Mouse (Mus musculus) embryonic facial prominence, embryonic 11.5 days (tissue): ENCODE measurements around the gene Mapk12. TPM values are rescaled to one million over a fixed set of nuclear protein-coding genes. Genes with fewer than 3 reads are reported as not detected.

Experiments used
- ATAC-seq: fragments of 200-750 bp; cut with Nextera tagmentation; replicated peaks from 2 replicates; pipeline ENCODE4 v1.8.0; 2017; ENCODE audit warnings: low read depth; ENCODE audit not compliant: insufficient number of reproducible peaks, low FRiP score, low TSS enrichment
- DNase-seq: peaks from one replicate; pipeline ENCODE4 v3.0.0-alpha.2; 2015; ENCODE audit warnings: low spot score
- H3K27ac ChIP-seq: fragments of 300-500 bp; sonication (generic); replicated peaks from 2 replicates; pipeline ENCODE4 v1.5.1; 2014; ENCODE audit warnings: mild to moderate bottlenecking, low read depth, low read length, control low read depth
- H3K27me3 ChIP-seq: fragments of 300-500 bp; sonication (generic); 2 replicates; pipeline ENCODE4 v1.6.1; 2014; ENCODE audit warnings: mild to moderate bottlenecking, low read length, moderate library complexity, mixed read lengths; ENCODE audit not compliant: control insufficient read depth, insufficient read depth
- H3K36me3 ChIP-seq: fragments of 300-500 bp; sonication (generic); replicated peaks from 2 replicates; pipeline ENCODE4 v1.6.1; 2014; ENCODE audit warnings: low read depth, mild to moderate bottlenecking, low read length, moderate library complexity, mixed read lengths; ENCODE audit not compliant: control insufficient read depth, insufficient read depth
- H3K4me1 ChIP-seq: fragments of 300-500 bp; sonication (generic); 2 replicates; pipeline ENCODE4 v1.6.1; 2014; ENCODE audit warnings: low read length, mixed read lengths; ENCODE audit not compliant: control insufficient read depth, insufficient read depth
- H3K4me2 ChIP-seq: fragments of 300-500 bp; sonication (generic); 2 replicates; pipeline ENCODE4 v1.6.1; 2014; ENCODE audit warnings: low read depth, mild to moderate bottlenecking, control low read depth, low read length, moderate library complexity
- H3K4me3 ChIP-seq: fragments of 300-500 bp; sonication (generic); 2 replicates; pipeline ENCODE4 v1.5.1; 2014; ENCODE audit warnings: low read depth, low read length, control low read depth
- H3K9ac ChIP-seq: fragments of 300-500 bp; sonication (generic); replicated peaks from 2 replicates; pipeline ENCODE4 v1.6.1; 2014; ENCODE audit warnings: mild to moderate bottlenecking, control low read depth, low read length
- H3K9me3 ChIP-seq: fragments of 300-500 bp; sonication (generic); replicated peaks from 2 replicates; pipeline ENCODE4 v1.6.1; 2016; ENCODE audit warnings: mild to moderate bottlenecking, low read length, inconsistent platforms, mixed read lengths; ENCODE audit not compliant: control insufficient read depth
- WGBS: fragments of 180-500 bp; shearing (Covaris S2); extraction: QIAGEN DNeasy Blood & Tissue Kit; methylation state at CpG from one replicate; pipeline ENCODE4 v1.1.7; 2014; 5-methylcytosine and 5-hydroxymethylcytosine counted together
- polyA plus RNA-seq: library from polyadenylated mRNA; unstranded; fragments of >200 nt; fragmentation: Nextera tagmentation; extraction: Ambion mirVana; gene quantifications from 2 replicates; pipeline ENCODE4 v1.2.1, GENCODE M21; 2014

Mapk12 gene
- polyA plus RNA-seq, 1 experiment from 2014 or later: 10.1 TPM

DNA sequence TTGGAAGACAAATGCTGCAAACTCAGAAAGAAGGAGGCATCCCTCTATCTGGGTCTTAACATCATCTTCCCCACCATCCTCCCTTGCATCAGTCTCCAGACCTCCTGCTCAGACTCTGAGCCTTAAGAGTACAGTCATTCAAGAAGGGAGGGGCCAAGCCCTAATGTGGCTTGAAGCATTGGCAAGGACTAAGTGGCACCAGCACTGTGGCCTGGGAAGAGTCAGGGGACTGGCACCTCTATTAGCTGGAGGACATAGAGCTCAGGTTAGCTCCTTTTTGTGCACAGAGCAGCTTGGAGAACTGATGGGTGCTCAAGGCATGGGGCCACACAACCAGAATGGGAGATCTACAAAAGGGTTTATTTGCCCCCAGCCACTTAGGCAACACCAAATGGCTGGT lies 10.3 kb downstream of the Mapk12 start:
- H3K4me1 ChIP-seq: peaks cover 3% of the 10 kb centered on the region; the same call in 1 of the 2 replicates
- H3K27me3 ChIP-seq: no peaks in the 10 kb centered on the region
- DNase-seq (no peak), ATAC-seq (no peak)
- H3K4me3 ChIP-seq: no peak overlapping the region
- no peaks in the 10 kb centered on the region for H3K36me3 ChIP-seq
- no peak overlapping the region for H3K27ac ChIP-seq
- H3K4me2 ChIP-seq: no peak overlapping the region
- H3K9ac ChIP-seq: no peak overlapping the region
- H3K9me3 ChIP-seq: no peaks in the 10 kb centered on the region

DNA sequence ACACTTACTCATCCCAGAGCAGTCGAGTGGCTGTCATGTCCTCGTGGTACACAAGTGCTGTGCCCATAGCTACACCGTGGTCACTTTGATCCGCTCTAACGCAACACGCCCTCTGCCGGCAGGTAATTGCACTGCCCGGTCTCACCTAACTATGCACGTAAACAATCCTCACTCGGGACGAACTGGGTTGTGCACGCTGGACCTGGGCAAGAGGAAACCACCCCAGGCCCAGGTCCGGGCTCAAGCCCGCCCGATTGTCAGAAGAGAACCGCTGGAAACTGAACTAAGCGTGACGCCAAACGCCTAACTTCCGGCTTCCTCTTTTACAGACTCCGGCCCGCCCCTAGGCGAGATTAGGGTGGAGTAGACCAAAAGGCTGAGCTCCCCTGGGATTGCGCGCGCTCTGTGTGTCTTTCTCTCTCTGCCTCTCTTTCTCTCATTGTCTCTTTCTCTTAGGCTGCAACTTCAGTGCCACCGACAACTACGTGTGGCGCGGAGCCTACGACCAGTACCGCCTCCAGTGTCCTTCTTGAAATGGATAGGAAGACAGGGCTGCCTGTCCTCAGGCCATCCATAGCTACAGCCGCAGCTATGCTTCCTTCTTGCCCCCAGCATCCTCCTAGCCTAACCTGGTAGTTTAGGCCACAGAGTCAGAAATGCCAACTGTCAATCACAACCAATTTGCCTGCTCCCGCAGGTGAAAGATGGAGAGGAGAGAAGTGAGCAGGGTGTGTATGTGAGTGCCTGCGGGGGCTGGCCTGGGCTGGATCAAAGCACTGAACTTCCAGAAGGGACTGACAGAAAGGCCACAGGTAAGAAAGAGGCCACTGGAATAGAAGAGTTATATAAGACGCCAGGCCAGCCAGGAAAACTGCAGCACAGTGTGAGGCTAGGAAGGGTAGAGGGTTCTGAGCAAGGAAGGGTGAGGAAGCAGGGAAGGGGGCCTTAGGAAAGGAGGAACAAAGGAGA lies 11.8 kb downstream of the Mapk12 start, which contains the start of gene Hdac10:
Gene Hdac10 (minus strand): TSS at position 319 of the 969 bp plus-strand sequence.
- peak within 1 kb of the TSS; percentile 72 for H3K4me2 ChIP-seq
- H3K36me3 ChIP-seq: no peaks in the 10 kb centered on the region
- H3K9ac ChIP-seq: peak within 1 kb of the TSS; percentile 72
- DNase-seq: peak; percentile 88
- H3K4me3 ChIP-seq: peak within 1 kb of the TSS; percentile 52
- peaks cover 3% of the 10 kb centered on the region for H3K4me1 ChIP-seq
- ATAC-seq: peak; percentile 82
- peak within 1 kb of the TSS; percentile 43; the same call in 1 of the 2 replicates for H3K27ac ChIP-seq
- H3K27me3 ChIP-seq: no peaks in the 10 kb centered on the region
- H3K9me3 ChIP-seq: no peaks in the 10 kb centered on the region
- 3% methylated on average over 36 of the region's 36 CpGs for WGBS

DNA sequence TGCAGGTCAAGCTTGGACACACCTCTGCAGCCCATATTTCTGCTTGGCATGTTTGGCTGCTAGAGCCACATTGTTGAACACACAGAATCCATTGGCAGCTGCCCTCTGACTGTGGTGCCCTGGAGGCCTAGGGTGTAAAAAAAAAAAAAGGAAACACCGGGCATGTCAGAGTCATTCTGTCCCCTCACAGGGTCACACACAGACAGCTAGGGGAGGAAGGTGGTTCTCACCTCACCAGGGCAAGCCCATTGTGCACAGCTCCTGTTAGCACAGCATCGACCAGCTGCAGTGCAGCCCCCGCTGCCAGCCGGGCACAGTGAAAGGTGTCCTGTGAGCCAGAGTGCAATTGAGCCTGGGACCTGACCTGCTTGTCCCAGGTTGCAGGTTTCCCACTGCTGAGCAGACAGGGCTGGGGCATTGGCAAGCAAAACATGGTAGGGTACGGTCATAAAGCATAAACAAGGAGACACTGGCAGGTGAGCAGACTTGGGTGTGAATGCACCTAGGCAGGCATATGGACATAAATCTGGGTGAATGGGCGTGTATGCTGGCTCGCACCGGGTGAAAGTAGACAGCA lies 13.1 kb downstream of the Mapk12 start:
- no peaks in the 10 kb centered on the region for H3K36me3 ChIP-seq
- H3K4me2 ChIP-seq: peak overlapping the region; percentile 72
- H3K4me3 ChIP-seq: 0 out of 2 replicates have a peak overlapping the region, but pooled peaks have one; percentile 52
- no peaks in the 10 kb centered on the region for H3K27me3 ChIP-seq
- ATAC-seq: no peak
- no peak overlapping the region for H3K27ac ChIP-seq
- no peaks in the 10 kb centered on the region for H3K9me3 ChIP-seq
- peaks cover 6% of the 10 kb centered on the region for H3K4me1 ChIP-seq
- peak overlapping the region; percentile 72 for H3K9ac ChIP-seq
- DNase-seq: no peak
- 82% methylated on average over 8 of the region's 8 CpGs for WGBS

DNA sequence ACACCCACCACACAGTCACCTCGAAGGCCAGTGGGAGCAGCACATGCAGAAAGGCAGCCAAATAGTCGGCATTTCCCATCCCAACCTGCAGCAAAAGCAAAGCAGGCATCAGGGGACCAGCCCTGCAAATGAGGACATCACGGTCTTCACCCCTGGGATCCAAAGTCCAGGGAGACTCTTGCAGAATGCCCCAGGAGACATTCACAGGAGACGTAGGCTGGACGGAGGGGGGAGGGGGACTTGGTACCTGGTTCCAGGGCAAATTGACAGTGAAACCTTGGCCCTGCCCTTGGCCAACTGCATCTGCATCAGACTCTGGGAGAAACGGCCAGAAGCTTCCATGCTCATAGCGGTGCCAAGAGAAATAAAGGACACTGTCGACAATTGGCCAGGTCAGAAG lies 13.9 kb downstream of the Mapk12 start:
- DNase-seq: no peak
- Histone ChIP-seq H3K4me1 (peaks cover 11% of the 10 kb centered on the region), H3K27ac (no peak overlapping the region), H3K9me3 (no peaks in the 10 kb centered on the region), H3K36me3 (no peaks in the 10 kb centered on the region), H3K27me3 (no peaks in the 10 kb centered on the region), H3K4me2 (no peak overlapping the region), H3K9ac (no peak overlapping the region), H3K4me3 (no peak overlapping the region)
- WGBS: 88% methylated on average over 8 of the region's 8 CpGs
- ATAC-seq: no peak

DNA sequence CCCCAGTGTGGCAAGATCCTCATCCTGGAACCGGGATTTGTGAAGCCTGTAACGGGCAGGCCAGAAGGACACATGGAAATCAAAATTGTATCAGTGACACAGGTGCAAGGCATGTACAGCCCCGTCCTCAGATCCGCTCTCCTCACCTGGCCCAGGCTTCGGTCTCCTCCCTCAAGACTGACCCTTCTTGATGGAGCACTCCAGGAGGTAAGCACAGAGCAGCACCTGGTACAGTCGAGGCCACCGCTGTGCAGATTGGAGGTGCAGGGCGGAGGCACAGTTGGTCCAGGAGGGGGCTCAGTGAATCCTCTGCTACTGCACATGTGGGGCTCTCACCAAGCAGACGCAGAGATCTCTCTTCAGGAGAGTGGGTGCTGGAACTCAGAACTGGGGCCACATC lies 15.2 kb downstream of the Mapk12 start:
- 87% methylated on average over 9 of the region's 9 CpGs for WGBS
- H3K4me2 ChIP-seq: no peak overlapping the region
- no peaks in the 10 kb centered on the region for H3K9me3 ChIP-seq
- H3K36me3 ChIP-seq: no peaks in the 10 kb centered on the region
- H3K27ac ChIP-seq: no peak overlapping the region
- H3K4me1 ChIP-seq: peaks cover 13% of the 10 kb centered on the region
- DNase-seq (no peak), ATAC-seq (no peak)
- no peak overlapping the region for H3K9ac ChIP-seq
- H3K27me3 ChIP-seq: no peaks in the 10 kb centered on the region
- H3K4me3 ChIP-seq: no peak overlapping the region

DNA sequence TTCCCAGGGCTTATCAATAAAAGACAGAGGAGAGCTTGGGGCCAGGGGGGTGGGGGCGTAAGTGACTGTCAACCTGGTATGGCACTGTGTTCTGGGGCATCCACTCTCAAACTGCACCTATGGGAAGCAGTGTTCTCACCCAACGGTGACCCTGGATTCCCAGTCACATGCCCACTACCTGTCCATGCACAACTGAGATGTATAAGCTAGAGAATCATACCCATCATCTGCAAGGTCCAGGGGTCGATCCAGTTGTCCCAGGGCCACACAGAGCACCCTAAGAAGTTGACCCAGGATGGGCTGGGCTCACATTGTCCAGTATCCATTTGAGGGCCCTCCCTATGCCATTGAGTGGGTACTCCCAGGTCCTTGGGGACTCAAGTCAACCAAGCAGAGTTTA lies 16.2 kb downstream of the Mapk12 start:
- H3K27me3 ChIP-seq: no peaks in the 10 kb centered on the region
- no peak overlapping the region for H3K4me3 ChIP-seq
- no peak overlapping the region for H3K9ac ChIP-seq
- no peaks in the 10 kb centered on the region for H3K9me3 ChIP-seq
- 92% methylated on average over 3 of the region's 3 CpGs for WGBS
- ATAC-seq (no peak), DNase-seq (no peak)
- H3K4me2 ChIP-seq: no peak overlapping the region
- peaks cover 13% of the 10 kb centered on the region for H3K4me1 ChIP-seq
- H3K36me3 ChIP-seq: no peaks in the 10 kb centered on the region
- no peak overlapping the region for H3K27ac ChIP-seq

DNA sequence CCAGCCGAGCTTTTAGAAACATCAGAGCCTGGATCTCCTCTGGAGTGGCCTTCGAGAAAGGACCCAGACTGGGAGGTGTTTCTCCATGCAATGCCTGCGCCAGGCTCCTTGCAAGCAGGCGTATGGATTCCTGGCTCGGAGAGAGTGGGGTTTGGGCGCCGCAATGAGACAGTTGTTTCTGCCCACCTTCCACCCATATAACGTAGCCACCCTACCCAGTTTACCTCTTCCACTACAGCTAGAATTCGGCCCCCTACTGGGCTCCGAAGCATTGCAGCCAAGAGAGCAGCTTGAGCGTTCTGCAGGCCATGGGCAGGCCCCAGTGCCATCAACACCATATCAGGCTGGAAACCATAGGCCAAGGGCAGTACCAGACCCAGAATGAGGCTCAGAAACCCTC lies 16.9 kb downstream of the Mapk12 start:
- Histone ChIP-seq H3K4me1 (peaks cover 10% of the 10 kb centered on the region), H3K4me2 (peak overlapping the region; percentile 85), H3K36me3 (no peaks in the 10 kb centered on the region; the same call in 1 of the 2 replicates), H3K9ac (peak overlapping the region; percentile 78), H3K9me3 (no peaks in the 10 kb centered on the region), H3K27ac (peak overlapping the region; percentile 35; the same call in 1 of the 2 replicates), H3K4me3 (peak overlapping the region; percentile 88), H3K27me3 (no peaks in the 10 kb centered on the region)
- DNase-seq: peak; percentile 62
- no peak for ATAC-seq
- WGBS: 28% methylated on average over 11 of the region's 11 CpGs
